Mouse (Mus musculus): Measurements from ENCODE around the gene Naa38.

DNA sequence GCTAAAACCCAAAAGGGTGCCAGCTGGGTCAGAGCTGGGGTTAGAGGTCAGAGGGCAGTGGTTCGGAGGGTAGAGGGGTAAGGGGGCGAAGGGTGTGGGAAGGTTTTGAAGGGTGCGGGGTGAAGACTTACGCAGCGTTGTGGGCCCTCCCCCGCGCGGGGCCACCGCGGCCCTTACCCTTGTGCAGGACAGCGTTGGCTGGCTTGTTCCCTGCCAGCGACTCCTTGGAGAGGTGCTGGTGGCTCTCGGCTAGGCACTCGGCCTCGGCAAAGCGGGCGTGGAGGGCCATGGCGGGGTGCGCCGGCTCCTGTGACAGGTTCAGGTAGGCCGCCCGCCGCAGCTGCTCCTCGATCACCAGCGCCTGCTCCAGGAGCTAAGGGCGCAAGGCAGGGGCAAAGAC, 48.8 kb upstream of the Naa38 start:
- TF ChIP-seq MYOG (IDR thresholded peaks at IDR 0.05; ENCODE audit: control insufficient read depth, extremely low read depth, insufficient read length) (no peak), CTCF (IDR thresholded peaks at IDR 0.05; ENCODE audit: control insufficient read depth, insufficient read depth, insufficient read length) (no peak), MAX (IDR thresholded peaks at IDR 0.05) (no peak), FOSL1 (IDR thresholded peaks at IDR 0.05; ENCODE audit: insufficient read depth, low read length, poor library complexity, severe bottlenecking) (no peak), USF1 (IDR thresholded peaks at IDR 0.05; ENCODE audit: low read depth) (no peak), MYOD1 (IDR thresholded peaks at IDR 0.05; ENCODE audit: control insufficient read depth, insufficient read length, low read depth) (no peak)
